Comparison of ENCODE assay signal across 7 mouse cellular contexts in genomic region chr5:77170593-77170992, GRCm38 (mm10). TPM values are rescaled to one million over a fixed set of nuclear protein-coding genes. Genes with fewer than 3 reads are reported as not detected.
A peak's percentile ranks its signal among the peaks of the same experiment; 100 is the strongest.
DNase-seq lines count a peak whose midpoint lies in the region; ATAC-seq and TF ChIP-seq lines count a peak whose summit lies in the region.

No protein-coding gene starts in this region.

- in situ Hi-C loops in Patski (cut with MboI; ENCODE audit: low pct_unique_long_range_greater_than_20kb): loop anchor here (10.0 kb wide), 1 partner anchor 86 kb away; no protein-coding TSS in a partner anchor

- CTCF ChIA-PET in Patski (lab: Charles Lee): interaction anchor here (1.0 to 2.3 kb wide), 2 partner anchors 81 to 99 kb away, joined by 6 to 10 read pairs; no protein-coding TSS in a partner anchor

- POLR2A ChIA-PET in Patski (lab: Charles Lee): no interaction called here

- H3K4me2 ChIP-seq in kidney, embryonic 15.5 days: no peak overlapping the region
- H3K4me2 ChIP-seq in hindbrain, embryonic 16.5 days (ENCODE audit: low read length): no peak overlapping the region
- no peak overlapping the region for H3K4me2 ChIP-seq in neural tube, embryonic 15.5 days

- H3K4me3 ChIP-seq in kidney, embryonic 15.5 days (replicated peaks): no peak overlapping the region
- H3K4me3 ChIP-seq in hindbrain, embryonic 16.5 days (ENCODE audit: low read length): no peak overlapping the region
- H3K4me3 ChIP-seq in neural tube, embryonic 15.5 days (replicated peaks): no peak overlapping the region

- 0 out of 2 replicates have a peak, but pooled peaks cover 3% of the 10 kb centered on the region for H3K4me1 ChIP-seq in kidney, embryonic 15.5 days
- H3K4me1 ChIP-seq in hindbrain, embryonic 16.5 days (ENCODE audit: control insufficient read depth, insufficient read depth, low read depth, low read length): no peaks in the 10 kb centered on the region
- H3K4me1 ChIP-seq in neural tube, embryonic 15.5 days: no peaks in the 10 kb centered on the region

- H3K36me3 ChIP-seq in kidney, embryonic 15.5 days: no peaks in the 10 kb centered on the region
- no peaks in the 10 kb centered on the region for H3K36me3 ChIP-seq in hindbrain, embryonic 16.5 days (ENCODE audit: control insufficient read depth, insufficient read depth, low read length)
- no peaks in the 10 kb centered on the region for H3K36me3 ChIP-seq in neural tube, embryonic 15.5 days

- no peak overlapping the region for H3K9ac ChIP-seq in kidney, embryonic 15.5 days
- H3K9ac ChIP-seq in hindbrain, embryonic 16.5 days (ENCODE audit: low read depth, low read length): no peak overlapping the region
- H3K9ac ChIP-seq in neural tube, embryonic 15.5 days (replicated peaks): no peak overlapping the region

- H3K9me3 ChIP-seq in kidney, embryonic 15.5 days (replicated peaks): no peaks in the 10 kb centered on the region
- 0 out of 2 replicates have a peak, but pooled peaks cover 4% of the 10 kb centered on the region for H3K9me3 ChIP-seq in hindbrain, embryonic 16.5 days (ENCODE audit: control insufficient read depth, low read length)
- H3K9me3 ChIP-seq in neural tube, embryonic 15.5 days (replicated peaks): no peaks in the 10 kb centered on the region

- H3K27ac ChIP-seq in kidney, embryonic 15.5 days: no peak overlapping the region
- H3K27ac ChIP-seq in hindbrain, embryonic 16.5 days (ENCODE audit: low read depth, low read length): no peak overlapping the region
- H3K27ac ChIP-seq in neural tube, embryonic 15.5 days (replicated peaks): no peak overlapping the region

- DNase-seq in kidney, adult 9 months: peak; percentile 44
- no peak for DNase-seq in Patski (ENCODE audit: low read depth, low spot score)
- DNase-seq in testis, postnatal 14 days (ENCODE audit: low spot score): no peak

- 0 out of 2 replicates have a peak, but pooled peaks cover 4% of the 10 kb centered on the region for H3K27me3 ChIP-seq in kidney, embryonic 15.5 days
- peaks cover 19% of the 10 kb centered on the region for H3K27me3 ChIP-seq in Patski
- no peaks in the 10 kb centered on the region for H3K27me3 ChIP-seq in hindbrain, embryonic 16.5 days (replicated peaks; ENCODE audit: control insufficient read depth, insufficient read depth, low read length)
- no peaks in the 10 kb centered on the region for H3K27me3 ChIP-seq in neural tube, embryonic 15.5 days (replicated peaks)

- 61% methylated on average over 5 of the region's 5 CpGs for WGBS in kidney, embryonic 15.5 days
- WGBS in hindbrain, embryonic 16.5 days: 50% methylated on average over 4 of the region's 5 CpGs
- WGBS in neural tube, embryonic 15.5 days: 67% methylated on average over 5 of the region's 5 CpGs

- peak; percentile 48 for TF ChIP-seq CTCF in Patski (IDR thresholded peaks at IDR 0.05)

- no peak for ATAC-seq in kidney, embryonic 15.5 days (replicated peaks; ENCODE audit: low FRiP score)
- ATAC-seq in CD4-positive, CD25-positive, alpha-beta regulatory T cell, adult 4 months: peak; percentile 97
- no peak for ATAC-seq in Patski
- ATAC-seq in hindbrain, embryonic 16.5 days: peak; percentile 89
- ATAC-seq in neural tube, embryonic 15.5 days (ENCODE audit: low FRiP score): peak; percentile 79; the same call in 1 of the 2 replicates

RNA-seq across cellular contexts. Expression of gene Spink2, which starts 40.7 kb away (rescaled TPM):
- 2.1 TPM in 2 replicates for polyA plus RNA-seq in kidney, embryonic 15.5 days (2015; fragmentation: Nextera tagmentation; extraction: Ambion mirVana)
- polyA plus RNA-seq in CD4-positive, CD25-positive, alpha-beta regulatory T cell, adult 4 months (2017; shearing (Covaris generic)): not detected
- not detected for polyA plus RNA-seq in Patski (2021)
- polyA plus RNA-seq in hindbrain, embryonic 16.5 days (2015; fragmentation: Nextera tagmentation; extraction: Ambion mirVana): 0.80 and 1.5 TPM in 2 replicates
- 2.9 and 3.2 TPM in 2 replicates for polyA plus RNA-seq in neural tube, embryonic 15.5 days (2015; fragmentation: Nextera tagmentation; extraction: Ambion mirVana)

RNA-seq across cellular contexts. Expression of gene Hopx, which starts 55.7 kb away (rescaled TPM):
- 1.0 and 1.7 TPM in 2 replicates for polyA plus RNA-seq in kidney, embryonic 15.5 days (2015; fragmentation: Nextera tagmentation; extraction: Ambion mirVana)
- polyA plus RNA-seq in CD4-positive, CD25-positive, alpha-beta regulatory T cell, adult 4 months (2017; shearing (Covaris generic)): 10 to 100 TPM; 16.4 to 20.4 TPM
- polyA plus RNA-seq in Patski (2021): not detected
- polyA plus RNA-seq in hindbrain, embryonic 16.5 days (2015; fragmentation: Nextera tagmentation; extraction: Ambion mirVana): 4.9 and 6.7 TPM in 2 replicates
- polyA plus RNA-seq in neural tube, embryonic 15.5 days (2015; fragmentation: Nextera tagmentation; extraction: Ambion mirVana): 10.9 and 12.2 TPM in 2 replicates

Comparison
In these comparisons a context has a peak if more than half of its experiments do, and no peak if none do; other contexts are left out.
1. ATAC-seq: peak in CD4-positive, CD25-positive, alpha-beta regulatory T cell, adult 4 months (single experiment), hindbrain, embryonic 16.5 days (single experiment) and neural tube, embryonic 15.5 days (single experiment); none in kidney, embryonic 15.5 days (single experiment) and Patski (single experiment).